Mouse (Mus musculus): ENCODE results near the gene Pacs2. TPM values are rescaled to one million over a fixed set of nuclear protein-coding genes. Genes with fewer than 3 reads are reported as not detected.

Pacs2 gene
- polyA plus RNA-seq, 1 experiment = 42.4 TPM

GRCm38 (mm10) chr12:113098530-113099151 is 84.3 kb downstream of the Pacs2 start:
- TF ChIP-seq POLR2A (IDR thresholded peaks at IDR 0.05; ENCODE audit: low read depth, low read length) (no peak), CTCF (conservative IDR thresholded peaks at IDR 0.05; ENCODE audit: insufficient read depth, insufficient read length, low read depth, low read length) (no peak)
- no peaks in the 10 kb centered on the region for H3K27me3 ChIP-seq (replicated peaks; ENCODE audit: control insufficient read depth, insufficient read depth, low read length)
- 0 out of 2 replicates have a peak overlapping the region, but pooled peaks have one; percentile 5 for H3K27ac ChIP-seq (ENCODE audit: insufficient read depth, low read depth, low read length)
- H3K4me1 ChIP-seq (ENCODE audit: control insufficient read depth, insufficient read depth, low read length) = 0 out of 2 replicates have a peak, but pooled peaks cover 11% of the 10 kb centered on the region
- 2% methylated on average over 60 of the region's 60 CpGs for WGBS
- H3K36me3 ChIP-seq (ENCODE audit: control insufficient read depth, insufficient read depth, low read length) = no peaks in the 10 kb centered on the region
- H3K4me3 ChIP-seq (ENCODE audit: insufficient read depth, low read depth, low read length) = peak overlapping the region; percentile 65
- peak; percentile 29 for DNase-seq

- DNase-seq = no peak
- Histone ChIP-seq H3K27me3 (replicated peaks; ENCODE audit: control insufficient read depth, insufficient read depth, low read length) (no peaks in the 10 kb centered on the region), H3K4me1 (ENCODE audit: control insufficient read depth, insufficient read depth, low read length) (0 out of 2 replicates have a peak, but pooled peaks cover 11% of the 10 kb centered on the region), H3K4me3 (ENCODE audit: insufficient read depth, low read depth, low read length) (peak overlapping the region; percentile 65; the same call in 1 of the 2 replicates), H3K36me3 (ENCODE audit: control insufficient read depth, insufficient read depth, low read length) (no peaks in the 10 kb centered on the region), H3K27ac (ENCODE audit: insufficient read depth, low read depth, low read length) (no peak overlapping the region)
- TF ChIP-seq CTCF (conservative IDR thresholded peaks at IDR 0.05; ENCODE audit: insufficient read depth, insufficient read length, low read depth, low read length) = no peak
- TF ChIP-seq POLR2A (IDR thresholded peaks at IDR 0.05; ENCODE audit: low read depth, low read length) = no peak
- WGBS = 34% methylated on average over 6 of the region's 6 CpGs
Observed at GRCm38 (mm10) chr12:113099470-113100237, 85.3 kb downstream of the Pacs2 start.

- 0 out of 2 replicates have a peak, but pooled peaks cover 11% of the 10 kb centered on the region for H3K4me1 ChIP-seq (ENCODE audit: control insufficient read depth, insufficient read depth, low read length)
- TF ChIP-seq CTCF (conservative IDR thresholded peaks at IDR 0.05; ENCODE audit: insufficient read depth, insufficient read length, low read depth, low read length) (no peak), POLR2A (IDR thresholded peaks at IDR 0.05; ENCODE audit: low read depth, low read length) (no peak)
- no peaks in the 10 kb centered on the region for H3K27me3 ChIP-seq (replicated peaks; ENCODE audit: control insufficient read depth, insufficient read depth, low read length)
- H3K36me3 ChIP-seq (ENCODE audit: control insufficient read depth, insufficient read depth, low read length) = no peaks in the 10 kb centered on the region
- H3K27ac ChIP-seq (ENCODE audit: insufficient read depth, low read depth, low read length) = no peak overlapping the region
- DNase-seq = peak; percentile 40
- 62% methylated on average over 5 of the region's 5 CpGs for WGBS
- no peak overlapping the region for H3K4me3 ChIP-seq (ENCODE audit: insufficient read depth, low read depth, low read length)
Observed at GRCm38 (mm10) chr12:113100448-113101076, 86.3 kb downstream of the Pacs2 start.

GRCm38 (mm10) chr12:113101251-113101960 is 87.1 kb downstream of the Pacs2 start:
- Histone ChIP-seq H3K4me1 (ENCODE audit: control insufficient read depth, insufficient read depth, low read length) (0 out of 2 replicates have a peak, but pooled peaks cover 11% of the 10 kb centered on the region), H3K4me3 (ENCODE audit: insufficient read depth, low read depth, low read length) (no peak overlapping the region), H3K27me3 (replicated peaks; ENCODE audit: control insufficient read depth, insufficient read depth, low read length) (no peaks in the 10 kb centered on the region), H3K27ac (ENCODE audit: insufficient read depth, low read depth, low read length) (no peak overlapping the region), H3K36me3 (ENCODE audit: control insufficient read depth, insufficient read depth, low read length) (no peaks in the 10 kb centered on the region)
- DNase-seq = no peak
- 74% methylated on average over 9 of the region's 9 CpGs for WGBS
- no peak for TF ChIP-seq POLR2A (IDR thresholded peaks at IDR 0.05; ENCODE audit: low read depth, low read length)
- no peak for TF ChIP-seq CTCF (conservative IDR thresholded peaks at IDR 0.05; ENCODE audit: insufficient read depth, insufficient read length, low read depth, low read length)

- DNase-seq = peak; percentile 62
- 57% methylated on average over 6 of the region's 6 CpGs for WGBS
- H3K36me3 ChIP-seq (ENCODE audit: control insufficient read depth, insufficient read depth, low read length) = no peaks in the 10 kb centered on the region
Observed at GRCm38 (mm10) chr12:113102461-113102860, 88.2 kb downstream of the Pacs2 start.

GRCm38 (mm10) chr12:113103846-113104451 is 89.6 kb downstream of the Pacs2 start:
- no peak overlapping the region for H3K4me3 ChIP-seq (ENCODE audit: insufficient read depth, low read depth, low read length)
- H3K4me1 ChIP-seq (ENCODE audit: control insufficient read depth, insufficient read depth, low read length) = 0 out of 2 replicates have a peak, but pooled peaks cover 7% of the 10 kb centered on the region
- TF ChIP-seq CTCF (conservative IDR thresholded peaks at IDR 0.05; ENCODE audit: insufficient read depth, insufficient read length, low read depth, low read length) (peak; percentile 53), POLR2A (IDR thresholded peaks at IDR 0.05; ENCODE audit: low read depth, low read length) (no peak)
- WGBS = 70% methylated on average over 8 of the region's 8 CpGs
- no peaks in the 10 kb centered on the region for H3K27me3 ChIP-seq (replicated peaks; ENCODE audit: control insufficient read depth, insufficient read depth, low read length)
- no peak overlapping the region for H3K27ac ChIP-seq (ENCODE audit: insufficient read depth, low read depth, low read length)
- no peaks in the 10 kb centered on the region for H3K36me3 ChIP-seq (ENCODE audit: control insufficient read depth, insufficient read depth, low read length)
- peak; percentile 52 for DNase-seq

More at GRCm38 (mm10) chr12:113102461-113102860, 88.2 kb downstream of the Pacs2 start:
- no peaks in the 10 kb centered on the region for H3K27me3 ChIP-seq (replicated peaks; ENCODE audit: control insufficient read depth, insufficient read depth, low read length)
- H3K4me3 ChIP-seq (ENCODE audit: insufficient read depth, low read depth, low read length) = no peak overlapping the region
- H3K27ac ChIP-seq (ENCODE audit: insufficient read depth, low read depth, low read length) = no peak overlapping the region
- TF ChIP-seq POLR2A (IDR thresholded peaks at IDR 0.05; ENCODE audit: low read depth, low read length) = no peak
- peak; percentile 64 for TF ChIP-seq CTCF (conservative IDR thresholded peaks at IDR 0.05; ENCODE audit: insufficient read depth, insufficient read length, low read depth, low read length)
- H3K4me1 ChIP-seq (ENCODE audit: control insufficient read depth, insufficient read depth, low read length) = 0 out of 2 replicates have a peak, but pooled peaks cover 11% of the 10 kb centered on the region

All from kidney, adult 2 months (tissue).